Mouse (Mus musculus): Measurements from ENCODE around the gene Lrrc1.

Lrrc1 gene

DNA sequence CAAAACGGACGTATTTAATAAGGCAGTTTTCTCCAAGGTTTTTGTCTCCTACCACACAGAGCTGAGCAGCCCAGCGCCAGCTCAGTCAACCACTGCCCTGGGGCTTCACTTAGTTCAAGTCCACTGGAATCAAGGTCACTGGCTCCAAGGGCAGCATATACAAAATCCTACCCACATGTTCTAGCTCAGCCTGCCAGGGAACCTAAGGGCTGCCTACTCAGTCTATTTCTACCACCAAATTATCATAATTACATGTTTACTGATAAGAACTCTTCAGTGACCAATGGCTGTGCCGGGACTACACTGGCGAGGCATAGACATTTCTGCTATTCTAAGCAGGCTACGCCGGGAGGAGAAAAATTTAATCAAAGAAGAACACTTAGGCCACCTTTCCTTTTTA lies 80.8 kb downstream of the Lrrc1 start:
- DNase-seq (ENCODE audit: low spot score in 2 of 2) = no peak

GRCm38 (mm10) chr9:77463195-77463594 lies 81.5 kb downstream of the Lrrc1 start:
- DNase-seq (ENCODE audit: low spot score in 2 of 2) = no peak

DNA sequence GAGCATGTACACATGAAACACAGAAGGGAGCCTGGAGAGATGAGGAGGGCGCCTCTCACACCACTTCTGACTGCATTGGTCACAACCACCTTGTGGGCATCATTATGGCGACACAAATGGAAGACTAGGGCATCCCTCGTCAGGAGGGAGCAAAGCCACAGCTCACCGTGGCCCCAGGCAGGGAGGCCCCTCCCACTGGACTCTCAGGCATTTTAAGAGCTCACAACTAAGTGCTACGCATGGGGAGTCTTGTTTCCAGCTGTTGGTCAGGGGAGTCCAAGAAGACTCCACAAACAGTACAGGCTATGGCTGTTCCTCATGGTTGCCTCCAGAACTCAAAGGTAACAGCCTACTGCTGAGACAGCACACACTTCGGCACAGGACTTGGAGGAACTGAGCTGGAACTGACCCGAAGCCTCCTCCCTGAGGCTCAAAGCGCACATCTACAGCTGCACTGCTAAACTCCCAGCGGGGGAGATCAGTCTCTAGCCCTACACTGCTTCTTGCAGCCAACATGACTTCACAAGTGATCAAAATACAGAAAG lies 83.2 kb downstream of the Lrrc1 start:
- DNase-seq (ENCODE audit: low spot score in 2 of 2) = no peak

DNA sequence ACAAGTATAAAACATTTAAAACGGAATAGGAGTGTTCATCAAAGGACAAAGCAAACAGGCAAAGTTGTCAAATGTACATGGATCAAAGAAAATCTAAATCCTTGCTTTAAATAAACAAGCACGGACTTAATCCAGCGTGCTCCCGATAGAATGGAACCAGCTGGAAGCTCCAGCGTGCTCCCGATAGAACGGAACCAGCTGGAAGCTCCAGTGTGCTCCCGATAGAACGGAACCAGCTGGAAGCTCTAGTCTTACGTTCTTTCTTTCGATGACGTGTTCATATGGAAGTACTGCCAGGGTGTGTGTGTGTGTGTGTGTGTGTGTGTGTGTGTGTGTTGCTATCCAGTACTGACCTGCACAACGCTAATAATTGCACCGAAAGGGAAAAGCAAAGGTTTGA lies 84.3 kb downstream of the Lrrc1 start:
- DNase-seq (ENCODE audit: low spot score in 2 of 2) = no peak

DNA sequence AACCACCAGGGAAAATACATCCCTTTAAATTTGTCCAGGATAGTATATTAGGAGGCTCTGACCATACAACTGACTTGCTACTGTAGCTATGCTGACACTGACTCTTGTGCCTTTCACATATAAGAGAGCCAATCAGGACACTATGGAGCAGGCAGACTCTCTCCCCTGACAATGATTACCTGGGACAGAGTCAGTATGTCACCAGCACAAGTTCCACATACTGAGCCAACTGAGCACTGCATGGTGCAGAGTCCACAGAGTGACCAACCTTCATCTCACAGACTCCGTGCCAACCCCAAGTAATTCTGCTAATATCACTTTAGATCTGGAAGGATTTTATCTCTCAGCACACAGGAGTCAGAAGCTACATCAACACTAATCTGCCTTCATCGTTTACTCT lies 85.3 kb downstream of the Lrrc1 start:
- DNase-seq (ENCODE audit: low spot score in 2 of 2) = no peak

- DNase-seq (ENCODE audit: low spot score in 2 of 2) = no peak
These were observed 88.4 kb downstream of the Lrrc1 start for GRCm38 (mm10) chr9:77456169-77456826.

DNA sequence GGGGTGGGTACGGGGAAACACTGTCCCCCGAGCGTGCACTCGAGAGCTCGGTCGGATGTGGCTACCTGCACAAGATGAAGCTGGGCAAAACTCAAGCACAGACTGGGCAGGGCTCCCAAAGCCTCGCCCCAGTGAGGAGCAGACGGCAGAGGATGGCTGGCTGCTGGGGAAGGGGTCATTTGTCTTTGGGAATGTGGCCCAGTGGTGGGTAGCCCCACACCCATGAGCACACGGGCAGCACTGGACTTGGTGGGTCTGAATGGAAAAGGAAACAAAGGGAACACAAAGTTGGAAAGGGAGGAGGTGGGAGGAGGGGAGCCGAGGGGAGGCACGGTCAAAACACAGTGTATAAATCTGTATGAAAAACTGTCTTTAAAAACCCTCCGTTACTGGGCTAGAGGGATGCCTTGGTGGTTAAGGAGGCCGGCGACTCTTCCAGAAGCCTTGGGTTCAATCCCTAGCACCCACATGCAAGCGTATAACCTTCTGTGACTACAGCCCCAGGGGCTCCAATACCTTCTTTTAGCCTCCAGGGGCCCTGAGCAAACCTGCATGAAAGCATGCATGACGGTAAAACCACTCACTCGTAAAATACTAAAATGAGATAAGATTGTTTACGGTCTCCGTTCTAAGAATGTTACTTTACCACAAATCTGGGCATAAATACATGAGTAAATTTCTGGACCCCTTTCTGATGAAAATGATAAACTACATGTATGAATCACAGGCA lies 89.1 kb downstream of the Lrrc1 start:
- no peak for DNase-seq (ENCODE audit: low spot score in 2 of 2)

GRCm38 (mm10) chr9:77452046-77452807 lies 92.4 kb downstream of the Lrrc1 start:
- no peak for DNase-seq (ENCODE audit: low spot score in 2 of 2)

DNA sequence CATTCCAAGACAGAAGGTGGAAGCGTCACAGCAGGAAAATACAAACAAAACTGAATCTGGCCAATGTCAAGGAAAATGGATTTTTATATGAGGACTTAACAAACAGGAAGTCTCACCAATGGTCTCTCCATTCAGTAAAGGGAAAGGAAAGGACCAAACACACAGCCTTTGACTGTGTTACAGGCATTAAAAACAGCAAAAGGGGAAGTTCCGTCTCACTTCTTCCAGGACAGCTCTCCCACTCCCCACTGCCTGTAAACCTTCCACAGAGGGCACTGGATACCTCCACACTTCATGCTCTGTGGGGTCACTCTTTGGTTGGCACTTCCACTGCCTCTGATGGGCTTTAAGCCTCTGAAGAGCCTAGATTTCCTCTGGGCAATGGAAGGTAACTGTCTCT lies 94.2 kb downstream of the Lrrc1 start:
- no peak for DNase-seq (ENCODE audit: low spot score in 2 of 2)

DNA sequence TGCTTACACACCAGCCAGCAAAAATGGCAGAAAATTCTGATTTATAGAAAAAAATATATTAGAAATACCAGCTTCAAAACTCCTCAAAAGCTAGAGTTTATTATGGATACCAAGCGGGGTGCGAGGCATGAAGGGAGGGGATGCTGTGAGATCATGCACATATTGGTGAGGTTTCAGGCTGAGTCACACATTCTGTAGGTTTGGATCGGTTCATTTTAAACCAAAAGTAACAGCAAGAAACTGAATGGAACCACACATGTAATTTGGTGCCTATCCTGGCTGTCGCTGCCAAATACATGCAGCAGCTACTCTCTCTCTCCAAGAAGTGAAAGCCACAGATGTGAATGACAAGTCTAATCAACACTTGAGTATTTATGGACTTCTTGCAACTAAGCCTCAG lies 99.8 kb downstream of the Lrrc1 start:
- DNase-seq (ENCODE audit: low spot score in 2 of 2) = no peak

GRCm38 (mm10) chr9:77439371-77439770 lies 105.3 kb downstream of the Lrrc1 start:
- no peak for DNase-seq (ENCODE audit: low spot score in 2 of 2)

GRCm38 (mm10) chr9:77438836-77439271 lies 105.8 kb downstream of the Lrrc1 start:
- DNase-seq (ENCODE audit: low spot score in 2 of 2) = no peak

DNA sequence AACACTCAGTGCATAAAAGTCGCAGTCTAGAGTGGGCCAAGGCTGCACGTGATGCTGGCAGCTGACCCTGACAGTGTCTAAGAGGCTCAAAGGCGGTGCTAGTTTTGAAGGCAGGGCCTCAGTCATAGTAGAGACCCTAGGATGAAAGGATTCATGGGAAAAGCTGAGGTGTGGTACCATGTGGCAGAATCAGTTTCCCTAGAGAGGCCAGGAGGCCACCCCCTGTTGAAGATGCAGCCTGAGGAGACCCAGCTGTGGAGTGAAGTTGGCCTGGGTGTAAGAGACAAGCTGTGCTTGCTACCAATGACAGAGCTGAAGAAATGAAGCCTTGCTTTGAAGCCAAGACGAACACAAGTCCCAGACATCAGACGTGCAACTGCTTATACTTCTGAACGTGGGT lies 107.5 kb downstream of the Lrrc1 start:
- no peak for DNase-seq (ENCODE audit: low spot score in 2 of 2)

DNA sequence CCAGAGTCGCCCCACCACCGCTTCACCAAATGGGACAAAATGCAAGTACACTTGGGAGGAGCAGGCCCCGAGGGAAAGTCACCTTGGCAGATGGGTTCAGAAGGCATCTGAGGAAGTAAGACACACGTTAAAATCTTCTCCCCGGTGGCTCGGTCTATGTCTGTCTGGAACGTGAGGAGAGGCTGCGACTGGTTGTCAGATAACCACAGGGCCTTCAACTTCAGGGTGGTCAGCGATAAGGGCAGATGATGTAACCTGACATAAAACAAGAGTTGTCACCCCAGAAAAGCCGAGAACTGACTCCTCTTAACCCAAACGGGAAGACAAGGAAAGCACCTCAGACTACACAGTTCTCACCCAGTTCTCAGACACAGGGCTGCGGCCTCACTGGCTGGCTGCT lies 109.7 kb downstream of the Lrrc1 start:
- DNase-seq (ENCODE audit: low spot score in 2 of 2) = no peak

DNA sequence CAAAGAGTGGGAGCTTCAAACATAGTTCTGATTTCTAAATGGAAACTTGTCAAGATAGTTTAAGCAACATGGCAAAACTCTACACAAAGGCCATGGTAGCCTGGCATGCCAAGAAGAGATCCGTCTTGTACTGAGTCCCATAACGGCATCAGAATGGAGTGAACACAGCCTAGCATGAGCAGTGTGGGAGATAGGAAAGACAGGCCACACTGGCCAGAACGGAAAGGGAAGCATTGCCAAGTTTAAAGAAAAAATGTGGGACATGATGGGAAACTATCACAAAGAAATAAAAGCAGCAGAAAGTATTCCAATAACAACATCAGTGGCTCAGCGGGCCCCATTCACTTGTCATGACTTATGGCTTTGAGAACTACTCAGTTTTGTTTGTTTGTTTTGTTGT lies 111.2 kb downstream of the Lrrc1 start:
- no peak for DNase-seq (ENCODE audit: low spot score in 2 of 2)

DNA sequence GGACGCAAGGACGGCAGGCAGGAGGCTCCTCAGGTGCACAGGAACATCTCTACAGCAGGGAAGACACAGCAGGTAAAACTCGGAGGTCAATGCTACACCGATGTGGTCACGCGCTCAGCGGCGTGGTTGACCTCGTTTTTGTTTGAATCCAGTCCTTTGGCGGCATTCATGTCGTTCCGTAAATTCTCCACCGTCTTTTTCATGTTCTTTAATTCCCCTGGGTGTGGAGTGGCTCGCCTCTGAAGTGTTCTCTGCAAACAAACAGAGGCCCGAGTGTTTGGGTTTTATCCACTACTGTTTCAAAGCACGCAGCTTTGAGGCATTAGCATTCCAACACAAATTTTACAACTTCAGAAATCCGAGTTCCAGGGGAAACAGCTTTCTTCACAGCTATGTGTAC lies 112.6 kb downstream of the Lrrc1 start:
- DNase-seq (ENCODE audit: low spot score in 2 of 2) = no peak

- DNase-seq (ENCODE audit: low spot score in 2 of 2) = no peak
These were observed 114.1 kb downstream of the Lrrc1 start for GRCm38 (mm10) chr9:77430413-77431087.

DNA sequence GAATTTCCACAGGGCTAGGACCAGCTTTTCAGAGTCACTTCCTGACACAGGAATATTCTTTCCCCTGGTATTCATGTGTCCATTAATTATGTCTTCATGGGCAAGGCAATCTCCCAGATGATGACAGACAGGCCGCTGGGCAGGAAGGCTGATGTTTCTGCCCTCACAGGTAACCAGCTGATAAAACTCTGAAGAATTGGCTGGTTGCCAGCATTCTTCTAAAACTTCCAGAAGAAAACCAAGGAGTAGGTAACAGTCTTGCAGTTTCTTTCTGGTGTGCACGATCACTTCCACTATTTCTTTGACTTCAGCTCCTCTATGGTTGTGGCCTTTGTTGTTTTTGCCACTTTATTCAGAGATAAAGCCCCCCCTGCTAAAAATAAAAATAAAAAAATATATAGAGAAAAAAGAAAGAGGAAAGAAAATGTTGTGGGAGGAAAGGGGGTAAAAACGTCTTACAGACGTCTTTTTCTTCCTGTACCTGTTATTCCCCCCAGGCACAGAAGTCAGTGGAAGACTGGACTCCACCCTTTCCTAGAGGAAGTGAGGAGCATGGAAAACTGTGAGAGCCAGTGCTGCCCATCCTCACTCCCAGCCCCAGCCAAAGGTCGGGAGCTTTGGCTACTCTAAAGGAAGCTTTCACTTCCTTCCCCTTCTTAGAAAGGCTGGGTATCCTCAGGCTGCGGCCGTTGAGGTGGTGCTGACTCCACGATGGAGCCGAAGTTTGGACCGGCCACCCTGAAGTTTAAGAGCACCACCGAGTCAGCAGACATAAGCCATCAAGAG lies 115.2 kb downstream of the Lrrc1 start:
- DNase-seq (ENCODE audit: low spot score in 2 of 2) = no peak

- no peak for DNase-seq (ENCODE audit: low spot score in 2 of 2)
These were observed 115.9 kb downstream of the Lrrc1 start for GRCm38 (mm10) chr9:77428748-77429140.

DNA sequence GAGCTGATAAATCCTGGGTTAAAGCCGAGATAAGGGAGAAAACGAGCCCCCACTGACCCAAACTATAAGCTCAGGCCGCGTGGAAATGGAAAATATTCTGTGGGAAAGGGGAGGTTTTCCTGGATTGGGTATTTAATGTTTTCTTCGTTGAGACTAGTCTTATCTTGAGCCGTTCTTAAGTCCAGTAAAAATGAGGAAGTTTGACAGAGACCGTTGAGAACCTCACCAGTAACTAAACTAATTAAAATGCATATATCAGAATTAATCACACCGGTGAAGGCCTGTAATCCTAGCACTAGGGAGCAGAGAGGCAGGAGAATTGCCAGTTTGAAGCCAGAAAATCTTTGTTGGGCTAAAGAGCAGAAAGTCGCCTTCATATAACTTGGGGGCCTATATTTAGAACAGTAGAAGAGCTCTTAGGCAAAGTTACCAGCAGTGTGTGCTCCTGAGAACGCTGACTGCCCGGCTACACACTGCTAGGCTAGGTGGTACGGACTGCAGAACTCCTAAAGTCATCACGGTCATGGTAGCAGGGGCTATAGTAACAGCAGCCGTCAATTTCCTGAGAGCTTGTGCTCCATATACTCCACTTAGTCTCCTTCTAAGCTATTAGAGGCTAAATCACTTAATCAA lies 116.4 kb downstream of the Lrrc1 start:
- DNase-seq (ENCODE audit: low spot score in 2 of 2) = no peak
